Mouse (Mus musculus) adrenal gland, adult 2 months (tissue): ENCODE measurements around the gene Slc50a1. TPM values are rescaled to one million over a fixed set of nuclear protein-coding genes. Genes with fewer than 3 reads are reported as not detected.
A peak's percentile ranks its signal among the peaks of the same experiment; 100 is the strongest.

Source experiments
- DNase-seq: peaks from one replicate; pipeline ENCODE4 v3.0.0; 2021
- polyA plus RNA-seq: library from polyadenylated mRNA; depleted of rRNA; stranded (reverse); fragments of >200 nt; gene quantifications from 2 replicates; pipeline ENCODE4 v1.2.3, GENCODE M21; 2012
- total RNA-seq, 2 experiments: library from RNA; stranded (reverse); gene quantifications; 2 replicates each; pipeline ENCODE4 v1.2.3; 2021

Gene Slc50a1
- total and polyA plus RNA-seq, 3 experiments, result 49.9 to 153 (median 54.7) TPM

- peak; percentile 86 for DNase-seq
Measured at GRCm38 (mm10) chr3:89266439-89266893, 3.9 kb downstream of the Slc50a1 start.

GRCm38 (mm10) chr3:89262417-89262816, 8.0 kb downstream of the Slc50a1 start:
- no peak for DNase-seq

GRCm38 (mm10) chr3:89260211-89260610, 10.2 kb downstream of the Slc50a1 start:
- DNase-seq, result no peak

GRCm38 (mm10) chr3:89259076-89259475, 11.3 kb downstream of the Slc50a1 start, which contains the start of gene Dpm3:
Gene Dpm3, plus strand, starts transcription at chr3:89259358.
- DNase-seq, result no peak

- no peak for DNase-seq
Measured at GRCm38 (mm10) chr3:89256177-89256576, 14.2 kb downstream of the Slc50a1 start.

GRCm38 (mm10) chr3:89254994-89255393, 15.4 kb downstream of the Slc50a1 start:
- no peak for DNase-seq

- DNase-seq, result peak; percentile 67
Measured at GRCm38 (mm10) chr3:89251365-89251895, 18.9 kb downstream of the Slc50a1 start.

GRCm38 (mm10) chr3:89250435-89251040, 19.8 kb downstream of the Slc50a1 start:
- DNase-seq, result peak; percentile 73

GRCm38 (mm10) chr3:89247466-89247865, 22.9 kb downstream of the Slc50a1 start:
- no peak for DNase-seq

GRCm38 (mm10) chr3:89246261-89247100, 23.9 kb downstream of the Slc50a1 start, which contains the start of gene Trim46:
Gene Trim46, minus strand, starts transcription at chr3:89246309.
- DNase-seq, result peak; percentile 93

- no peak for DNase-seq
Measured at GRCm38 (mm10) chr3:89245688-89246171, 24.6 kb downstream of the Slc50a1 start, which contains the start of gene Krtcap2. Gene Krtcap2, plus strand, starts transcription at chr3:89245966.

GRCm38 (mm10) chr3:89244982-89245687, 25.2 kb downstream of the Slc50a1 start:
- DNase-seq, result no peak

- DNase-seq, result no peak
Measured at GRCm38 (mm10) chr3:89244158-89244981, 26.0 kb downstream of the Slc50a1 start.

GRCm38 (mm10) chr3:89243609-89244008, 26.8 kb downstream of the Slc50a1 start:
- DNase-seq, result no peak

GRCm38 (mm10) chr3:89242331-89242895, 28.0 kb downstream of the Slc50a1 start:
- DNase-seq, result peak; percentile 52

GRCm38 (mm10) chr3:89238494-89238893, 31.9 kb downstream of the Slc50a1 start:
- DNase-seq, result no peak

GRCm38 (mm10) chr3:89237682-89238081, 32.7 kb downstream of the Slc50a1 start:
- DNase-seq, result no peak

- DNase-seq, result no peak
Measured at GRCm38 (mm10) chr3:89236516-89236915, 33.9 kb downstream of the Slc50a1 start.

GRCm38 (mm10) chr3:89233562-89234110, 36.7 kb downstream of the Slc50a1 start:
- no peak for DNase-seq

- DNase-seq, result no peak
Measured at GRCm38 (mm10) chr3:89232614-89233013, 37.8 kb downstream of the Slc50a1 start.
